Mouse (Mus musculus) testis, postnatal 14 days (tissue): ENCODE measurements around the gene Usp22.

ENCODE experiments used
- DNase-seq: peaks from one replicate; pipeline ENCODE4 v3.0.0; 2021; ENCODE audit warnings: low spot score

Gene Usp22

DNA sequence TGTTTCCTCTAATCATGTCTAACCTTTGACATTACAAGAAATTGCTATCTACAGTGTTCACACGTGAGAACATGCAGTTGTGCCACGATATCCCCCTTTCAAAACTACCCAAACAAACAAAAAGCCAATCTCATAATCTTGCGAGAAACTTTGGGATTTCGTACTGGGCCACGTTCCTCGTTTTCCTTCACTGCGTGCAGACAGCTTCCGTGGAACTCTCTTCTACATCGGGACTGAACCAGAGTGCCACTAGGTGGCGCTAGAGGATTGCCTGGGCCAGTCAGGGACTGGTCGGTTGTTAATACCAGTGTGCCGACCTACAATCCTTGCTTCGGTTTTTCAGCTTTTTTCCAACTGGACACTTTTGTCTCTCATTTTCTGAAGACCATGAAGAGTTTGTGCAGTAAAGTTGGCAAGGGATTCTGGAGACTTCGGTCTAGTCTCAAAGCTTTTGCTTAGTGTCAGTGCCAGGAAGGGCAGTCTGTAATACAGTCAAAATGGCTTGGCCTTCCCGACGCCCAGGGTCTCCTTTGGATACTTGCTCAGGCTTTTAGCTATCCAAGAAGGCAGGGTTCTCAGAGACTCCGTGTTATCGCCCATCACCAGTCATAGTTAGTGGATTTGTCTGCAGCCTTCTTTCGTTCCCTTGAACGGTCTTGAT lies 70.5 kb downstream of the Usp22 start:
- peak; percentile 85 for DNase-seq

DNA sequence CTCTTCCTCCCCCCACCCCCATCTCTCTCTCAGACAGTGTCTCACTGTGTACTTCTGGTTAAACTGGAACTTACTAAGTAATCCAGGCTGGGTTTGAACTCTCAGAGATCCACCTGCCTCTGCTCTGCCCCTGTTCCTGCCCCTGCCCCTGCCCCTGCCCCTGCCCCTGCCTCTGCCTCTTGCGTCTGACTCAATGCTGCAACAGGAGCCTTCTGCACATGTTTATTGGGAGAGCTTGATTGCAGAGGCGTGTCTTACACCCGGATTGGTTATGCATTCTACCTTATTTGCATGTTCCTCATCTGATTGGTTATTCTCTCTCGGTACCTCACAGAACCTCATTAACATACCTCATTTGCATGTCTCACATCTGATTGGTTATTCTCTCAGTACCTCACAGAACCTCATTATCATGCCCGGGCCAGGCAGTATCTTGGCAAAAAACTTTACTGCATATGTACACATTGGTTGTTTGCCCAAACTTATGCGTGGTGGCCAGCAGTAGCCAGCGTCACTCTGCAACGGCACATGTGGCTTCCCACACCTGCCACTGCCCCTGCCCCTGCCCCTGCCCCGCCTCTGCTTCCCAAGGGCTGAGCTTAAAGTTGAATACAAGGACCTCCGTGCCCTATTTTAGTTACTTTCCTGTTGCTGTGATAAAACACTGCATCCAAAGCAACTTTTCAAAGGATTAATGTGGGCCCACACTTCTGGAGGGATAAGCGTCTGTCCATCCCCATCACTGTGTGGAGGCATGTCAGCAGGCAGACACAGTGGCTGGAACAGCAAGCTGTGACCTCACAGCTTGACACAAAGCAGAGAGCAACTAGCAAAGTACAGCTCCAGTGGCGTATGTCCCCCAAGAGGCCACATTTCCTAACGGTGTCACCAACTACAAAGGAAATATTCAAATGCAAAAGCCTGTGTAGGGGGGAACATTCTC lies 72.2 kb downstream of the Usp22 start:
- DNase-seq: no peak
